Mouse (Mus musculus) left cerebral cortex, adult 11 months (tissue): ENCODE measurements at regions not wholly inside any gene's neighbourhood (a gene's known extent, or its start where the extent isn't known, plus 50 kb on each side); places are given as distances from the start of the nearest gene placed in this dataset.

Experiments used
- DNase-seq: peaks from one replicate; pipeline ENCODE4 v3.0.0; 2022; ENCODE audit warnings: low spot score

- DNase-seq, result no peak
Measured at GRCm38 (mm10) chr1:92386752-92387151, 86.9 kb downstream of the Ndufa10 start.

GRCm38 (mm10) chr1:92384945-92385344 lies 88.7 kb downstream of the Ndufa10 start:
- DNase-seq, result no peak

GRCm38 (mm10) chr1:92383749-92384148 lies 89.9 kb downstream of the Ndufa10 start:
- no peak for DNase-seq

GRCm38 (mm10) chr1:92379510-92379886 lies 94.2 kb downstream of the Ndufa10 start:
- DNase-seq, result no peak

- DNase-seq, result no peak
Measured at GRCm38 (mm10) chr1:92378741-92379509, 94.7 kb downstream of the Ndufa10 start.

- peak; percentile 57 for DNase-seq
Measured at GRCm38 (mm10) chr1:92376456-92376855, 97.2 kb downstream of the Ndufa10 start.

GRCm38 (mm10) chr1:92372222-92372990 lies 101.3 kb downstream of the Ndufa10 start:
- no peak for DNase-seq

- peak; percentile 53 for DNase-seq
Measured at GRCm38 (mm10) chr1:92371357-92371981, 102.2 kb downstream of the Ndufa10 start.

GRCm38 (mm10) chr1:92370842-92371241 lies 102.8 kb downstream of the Ndufa10 start:
- no peak for DNase-seq

- no peak for DNase-seq
Measured at GRCm38 (mm10) chr1:92369972-92370371, 103.7 kb downstream of the Ndufa10 start.

- DNase-seq, result no peak
Measured at GRCm38 (mm10) chr1:92366249-92366648, 107.4 kb downstream of the Ndufa10 start.

- no peak for DNase-seq
Measured at GRCm38 (mm10) chr1:92365366-92366075, 108.1 kb downstream of the Ndufa10 start.

GRCm38 (mm10) chr1:92361677-92362076 lies 112.0 kb downstream of the Ndufa10 start:
- no peak for DNase-seq

GRCm38 (mm10) chr1:92360255-92360654 lies 113.4 kb downstream of the Ndufa10 start:
- peak; percentile 45 for DNase-seq

GRCm38 (mm10) chr1:92359473-92359872 lies 114.2 kb downstream of the Ndufa10 start:
- no peak for DNase-seq

- no peak for DNase-seq
Measured at GRCm38 (mm10) chr1:92358758-92359287, 114.8 kb downstream of the Ndufa10 start.

GRCm38 (mm10) chr1:92348353-92349005 lies 125.2 kb downstream of the Ndufa10 start:
- no peak for DNase-seq

- DNase-seq, result no peak
Measured at GRCm38 (mm10) chr1:92347656-92348055, 126.0 kb downstream of the Ndufa10 start.

- DNase-seq, result no peak
Measured at GRCm38 (mm10) chr1:92343768-92344167, 129.9 kb downstream of the Ndufa10 start.

GRCm38 (mm10) chr1:92343161-92343598 lies 130.5 kb downstream of the Ndufa10 start:
- DNase-seq, result no peak

GRCm38 (mm10) chr1:92341846-92342540 lies 131.7 kb downstream of the Ndufa10 start:
- DNase-seq, result no peak
